Mouse (Mus musculus): Measurements from ENCODE around the gene Cdkal1. TPM values are rescaled to one million over a fixed set of nuclear protein-coding genes. Genes with fewer than 3 reads are reported as not detected.

The Cdkal1 gene
- polyA plus RNA-seq, 1 experiment = 3.3 TPM

DNA sequence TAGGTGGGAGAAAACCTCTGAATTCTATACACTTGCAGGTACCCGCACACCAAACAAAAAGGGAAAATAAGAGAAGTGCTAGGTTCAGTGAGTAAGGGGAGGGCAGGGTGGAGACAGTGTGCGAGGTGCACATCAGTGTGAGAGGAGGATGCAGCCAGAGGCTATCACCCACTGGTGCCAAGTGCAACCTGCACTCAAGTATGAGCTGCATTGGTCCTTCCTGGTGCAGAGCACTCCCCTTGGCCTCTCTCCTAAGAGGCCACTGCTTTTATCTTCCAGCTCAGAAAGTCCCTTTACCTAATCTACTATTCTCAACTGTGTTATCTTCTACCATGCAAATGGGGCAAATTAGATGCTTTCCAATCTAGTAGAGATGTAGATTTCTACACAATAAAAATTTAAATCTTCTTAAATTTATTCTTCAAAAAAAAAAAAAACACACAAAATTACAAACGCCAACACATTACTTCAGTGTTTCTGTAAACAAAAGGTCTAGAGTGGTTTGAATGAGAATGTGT lies 238.8 kb downstream of the Cdkal1 start:
- WGBS = over 99% methylated on average over 3 of the region's 3 CpGs
- H3K27ac ChIP-seq (ENCODE audit: control insufficient read depth, insufficient read depth, low read length) = no peak overlapping the region
- TF ChIP-seq CTCF (IDR thresholded peaks at IDR 0.05; ENCODE audit: borderline replicate concordance, control insufficient read depth, extremely low read depth, insufficient read depth, low read length, poor library complexity) (no peak), POLR2A (IDR thresholded peaks at IDR 0.05; ENCODE audit: control insufficient read depth, extremely low read depth, insufficient read depth, low read length, poor library complexity) (no peak)
- no peaks in the 10 kb centered on the region for H3K4me1 ChIP-seq (replicated peaks; ENCODE audit: control insufficient read depth, insufficient read depth, low read length)
- no peak for DNase-seq
- H3K27me3 ChIP-seq (ENCODE audit: control insufficient read depth, insufficient read depth, low read length) = no peaks in the 10 kb centered on the region
- no peak overlapping the region for H3K4me3 ChIP-seq (ENCODE audit: control insufficient read depth, insufficient read depth, low read length)
- H3K36me3 ChIP-seq (ENCODE audit: control insufficient read depth, insufficient read depth, low read length) = no peaks in the 10 kb centered on the region

DNA sequence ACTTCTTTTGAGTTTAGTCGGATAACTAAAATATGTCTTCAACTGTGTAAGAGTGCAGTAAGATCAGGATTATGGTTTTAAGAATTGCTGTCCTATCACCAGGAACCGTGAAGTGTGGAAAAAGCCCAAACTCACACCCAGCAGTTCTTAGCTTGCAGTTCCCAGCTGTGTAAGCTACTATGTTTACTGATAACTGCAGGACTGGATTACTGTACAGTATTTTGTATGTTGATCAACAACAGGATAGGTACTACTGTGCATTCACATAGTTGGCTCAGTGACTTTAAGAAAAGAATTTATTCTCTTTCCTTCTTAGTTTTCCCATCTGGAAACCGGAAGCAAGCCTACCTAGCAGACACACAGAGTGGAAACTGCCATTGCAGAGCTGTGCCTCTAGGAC lies 239.5 kb downstream of the Cdkal1 start:
- no peaks in the 10 kb centered on the region for H3K27me3 ChIP-seq (ENCODE audit: control insufficient read depth, insufficient read depth, low read length)
- no peaks in the 10 kb centered on the region for H3K4me1 ChIP-seq (replicated peaks; ENCODE audit: control insufficient read depth, insufficient read depth, low read length)
- 93% methylated on average over 3 of the region's 3 CpGs for WGBS
- no peaks in the 10 kb centered on the region for H3K36me3 ChIP-seq (ENCODE audit: control insufficient read depth, insufficient read depth, low read length)
- H3K27ac ChIP-seq (ENCODE audit: control insufficient read depth, insufficient read depth, low read length) = no peak overlapping the region
- DNase-seq = no peak
- TF ChIP-seq CTCF (IDR thresholded peaks at IDR 0.05; ENCODE audit: borderline replicate concordance, control insufficient read depth, extremely low read depth, insufficient read depth, low read length, poor library complexity) = no peak
- H3K4me3 ChIP-seq (ENCODE audit: control insufficient read depth, insufficient read depth, low read length) = no peak overlapping the region

DNA sequence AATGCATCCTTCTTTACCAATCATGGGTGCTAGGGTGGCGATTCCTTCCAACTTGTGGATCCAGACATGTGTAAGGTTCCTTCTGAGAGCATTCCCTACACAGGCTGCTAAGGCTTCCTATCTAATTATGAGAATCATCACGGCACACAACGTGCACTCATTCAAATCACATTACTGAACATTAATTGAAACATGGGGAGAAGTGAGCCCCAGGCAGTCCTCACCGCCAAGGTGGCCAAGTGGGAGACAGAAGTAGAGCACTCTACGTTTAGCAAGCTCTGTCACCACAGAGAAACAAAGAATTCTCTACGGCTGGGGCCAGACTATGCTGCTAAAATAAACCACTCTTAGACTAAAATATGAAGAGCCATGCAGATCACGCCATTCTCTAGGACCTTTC lies 240.4 kb downstream of the Cdkal1 start:
- Histone ChIP-seq H3K27me3 (ENCODE audit: control insufficient read depth, insufficient read depth, low read length) (no peaks in the 10 kb centered on the region), H3K4me3 (ENCODE audit: control insufficient read depth, insufficient read depth, low read length) (no peak overlapping the region), H3K27ac (ENCODE audit: control insufficient read depth, insufficient read depth, low read length) (no peak overlapping the region), H3K36me3 (ENCODE audit: control insufficient read depth, insufficient read depth, low read length) (no peaks in the 10 kb centered on the region), H3K4me1 (replicated peaks; ENCODE audit: control insufficient read depth, insufficient read depth, low read length) (no peaks in the 10 kb centered on the region)
- DNase-seq = no peak
- 96% methylated on average over 7 of the region's 7 CpGs for WGBS
- TF ChIP-seq POLR2A (IDR thresholded peaks at IDR 0.05; ENCODE audit: control insufficient read depth, extremely low read depth, insufficient read depth, low read length, poor library complexity) (no peak), CTCF (IDR thresholded peaks at IDR 0.05; ENCODE audit: borderline replicate concordance, control insufficient read depth, extremely low read depth, insufficient read depth, low read length, poor library complexity) (no peak)

DNA sequence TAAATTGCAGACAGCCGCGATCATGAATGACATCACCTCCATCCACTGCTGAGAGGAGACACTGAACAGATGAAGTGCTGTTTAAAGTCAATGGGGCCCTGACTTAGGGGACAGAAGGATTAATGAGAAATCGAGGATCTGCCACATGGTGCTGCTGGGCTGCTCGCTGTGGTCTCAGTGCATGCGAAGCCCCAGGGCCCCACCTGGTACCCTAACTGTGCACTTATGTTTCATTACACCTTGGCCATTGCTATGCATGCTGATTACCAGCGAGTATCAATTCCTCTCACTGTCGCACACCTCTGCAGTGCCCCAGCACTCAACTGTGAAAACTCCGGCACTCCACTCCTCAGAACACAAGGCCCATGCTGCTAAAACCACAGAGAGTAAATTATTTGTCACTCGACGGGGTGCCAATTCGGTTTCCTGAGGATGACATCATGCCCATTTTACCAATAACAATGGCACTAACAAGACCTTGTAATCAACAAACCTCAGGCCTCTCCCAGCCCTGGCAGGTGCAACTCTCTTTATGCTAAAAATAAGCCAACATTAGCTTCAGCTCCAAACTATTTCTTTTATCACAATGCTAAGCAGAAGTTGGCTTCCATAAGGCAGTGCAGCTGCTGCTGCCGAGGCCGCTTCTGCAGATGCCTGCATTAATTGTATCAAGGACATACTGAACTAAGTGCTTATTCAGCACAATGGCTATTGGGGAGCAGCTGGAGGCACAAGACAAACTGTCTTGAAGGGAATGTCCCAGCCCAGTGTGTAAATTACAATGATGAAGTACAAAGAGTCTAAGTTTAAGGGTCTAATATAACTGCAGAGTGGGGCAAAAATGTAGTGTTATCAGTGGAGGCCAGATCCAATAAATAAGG lies 245.2 kb downstream of the Cdkal1 start:
- H3K4me1 ChIP-seq (replicated peaks; ENCODE audit: control insufficient read depth, insufficient read depth, low read length) = no peaks in the 10 kb centered on the region
- WGBS = 73% methylated on average over 13 of the region's 13 CpGs
- DNase-seq = no peak
- TF ChIP-seq CTCF (IDR thresholded peaks at IDR 0.05; ENCODE audit: borderline replicate concordance, control insufficient read depth, extremely low read depth, insufficient read depth, low read length, poor library complexity) = no peak
- no peak for TF ChIP-seq POLR2A (IDR thresholded peaks at IDR 0.05; ENCODE audit: control insufficient read depth, extremely low read depth, insufficient read depth, low read length, poor library complexity)
- H3K36me3 ChIP-seq (ENCODE audit: control insufficient read depth, insufficient read depth, low read length) = no peaks in the 10 kb centered on the region
- H3K27me3 ChIP-seq (ENCODE audit: control insufficient read depth, insufficient read depth, low read length) = no peaks in the 10 kb centered on the region
- H3K27ac ChIP-seq (ENCODE audit: control insufficient read depth, insufficient read depth, low read length) = no peak overlapping the region
- no peak overlapping the region for H3K4me3 ChIP-seq (ENCODE audit: control insufficient read depth, insufficient read depth, low read length)

DNA sequence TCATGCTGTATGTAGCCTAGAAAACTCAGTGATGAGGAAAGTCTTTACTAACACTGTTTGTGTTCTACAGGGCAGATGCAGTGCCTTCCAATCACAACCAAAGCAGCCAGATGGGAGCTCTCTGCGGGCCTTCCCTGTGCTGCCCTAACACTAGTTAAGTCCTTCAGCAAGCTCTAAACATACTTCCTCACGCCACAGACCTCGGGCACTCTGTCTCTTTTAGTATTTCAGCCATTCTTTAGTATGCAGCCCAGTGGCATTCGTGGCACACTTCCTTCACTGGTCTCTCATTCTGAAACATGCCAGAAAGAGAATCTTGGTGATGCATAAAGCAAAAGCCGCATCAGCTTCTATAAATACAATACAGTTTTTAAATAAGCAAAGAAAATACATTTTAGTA lies 246.0 kb downstream of the Cdkal1 start:
- no peaks in the 10 kb centered on the region for H3K36me3 ChIP-seq (ENCODE audit: control insufficient read depth, insufficient read depth, low read length)
- H3K4me1 ChIP-seq (replicated peaks; ENCODE audit: control insufficient read depth, insufficient read depth, low read length) = no peaks in the 10 kb centered on the region
- no peak for DNase-seq
- H3K27me3 ChIP-seq (ENCODE audit: control insufficient read depth, insufficient read depth, low read length) = no peaks in the 10 kb centered on the region
- H3K27ac ChIP-seq (ENCODE audit: control insufficient read depth, insufficient read depth, low read length) = no peak overlapping the region
- 91% methylated on average over 5 of the region's 5 CpGs for WGBS
- no peak overlapping the region for H3K4me3 ChIP-seq (ENCODE audit: control insufficient read depth, insufficient read depth, low read length)
- TF ChIP-seq POLR2A (IDR thresholded peaks at IDR 0.05; ENCODE audit: control insufficient read depth, extremely low read depth, insufficient read depth, low read length, poor library complexity) = no peak
- TF ChIP-seq CTCF (IDR thresholded peaks at IDR 0.05; ENCODE audit: borderline replicate concordance, control insufficient read depth, extremely low read depth, insufficient read depth, low read length, poor library complexity) = no peak

DNA sequence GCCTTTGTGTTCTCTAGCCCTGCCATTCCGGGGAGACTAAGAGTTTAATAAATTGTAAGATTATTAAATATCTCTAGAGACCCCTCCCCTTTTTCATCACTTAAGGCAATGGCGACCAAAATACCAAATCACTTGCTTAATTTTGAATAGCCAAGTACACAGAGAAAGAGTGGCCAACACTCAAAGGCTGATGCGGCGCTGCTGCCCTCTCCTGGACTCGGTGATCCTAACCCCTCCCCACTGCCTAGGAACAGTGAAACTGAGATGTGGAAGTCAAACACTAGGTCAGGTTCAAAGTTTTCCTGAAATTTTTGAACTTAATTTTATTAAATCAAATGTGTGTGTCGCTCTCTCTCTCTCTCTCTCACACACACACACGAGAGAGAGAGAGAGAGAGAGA lies 251.2 kb downstream of the Cdkal1 start:
- peak; percentile 62 for DNase-seq
- TF ChIP-seq CTCF (IDR thresholded peaks at IDR 0.05; ENCODE audit: borderline replicate concordance, control insufficient read depth, extremely low read depth, insufficient read depth, low read length, poor library complexity) (peak; percentile 69; the same call in 1 of the 2 replicates), POLR2A (IDR thresholded peaks at IDR 0.05; ENCODE audit: control insufficient read depth, extremely low read depth, insufficient read depth, low read length, poor library complexity) (no peak)
- Histone ChIP-seq H3K4me1 (replicated peaks; ENCODE audit: control insufficient read depth, insufficient read depth, low read length) (no peaks in the 10 kb centered on the region), H3K4me3 (ENCODE audit: control insufficient read depth, insufficient read depth, low read length) (no peak overlapping the region), H3K27me3 (ENCODE audit: control insufficient read depth, insufficient read depth, low read length) (no peaks in the 10 kb centered on the region), H3K36me3 (ENCODE audit: control insufficient read depth, insufficient read depth, low read length) (no peaks in the 10 kb centered on the region), H3K27ac (ENCODE audit: control insufficient read depth, insufficient read depth, low read length) (no peak overlapping the region)
- WGBS = 49% methylated on average over 7 of the region's 7 CpGs

Measured in thymus, adult 2 months (tissue).